Mouse (Mus musculus) embryo, embryonic 9.5 days (tissue): ENCODE measurements at regions not wholly inside any gene's neighbourhood (a gene's known extent, or its start where the extent isn't known, plus 50 kb on each side); places are given as distances from the start of the nearest gene placed in this dataset.
A peak's percentile ranks its signal among the peaks of the same experiment; 100 is the strongest.

Source experiments
- DNase-seq: peaks from one replicate; pipeline ENCODE4 v3.0.0-alpha.2; 2017; ENCODE audit errors: extremely low spot score

GRCm38 (mm10) chr2:133221762-133222556 lies 276.3 kb upstream of the Fermt1 start:
- no peak for DNase-seq

DNA sequence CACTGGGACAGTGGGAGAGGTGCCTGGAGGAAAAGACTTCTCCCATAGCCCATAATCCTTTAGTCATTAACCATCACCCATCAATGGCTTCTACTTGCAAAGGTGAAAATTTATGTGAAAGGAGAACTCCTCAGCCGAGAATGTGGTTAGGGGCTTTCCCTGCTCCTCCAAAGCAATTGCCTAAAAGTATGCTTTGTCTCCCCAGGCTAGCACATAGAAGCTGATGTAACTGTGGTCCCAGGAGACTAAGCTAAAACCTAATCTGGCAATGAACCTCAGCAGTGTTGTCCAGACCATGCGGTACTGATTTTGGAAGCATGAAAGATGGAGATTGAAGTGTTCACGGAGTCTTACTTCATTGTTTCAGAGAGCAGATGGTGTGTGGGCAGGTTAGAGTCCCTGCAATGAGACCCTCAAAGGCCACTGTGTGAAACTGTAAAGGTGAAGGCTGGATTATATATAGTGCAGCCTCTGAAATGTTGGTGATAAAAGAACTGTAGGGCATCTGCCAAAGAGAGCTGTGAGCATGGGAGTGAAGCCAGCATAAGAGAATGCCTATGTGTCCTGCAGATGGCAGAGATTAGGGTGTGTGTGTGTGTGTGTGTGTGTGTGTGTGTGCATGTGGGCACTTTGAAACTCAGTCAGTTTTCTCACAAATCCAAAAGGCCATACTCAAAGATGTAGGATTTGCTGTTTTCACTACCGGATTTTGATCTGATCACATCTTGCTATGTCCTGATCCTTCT lies 289.6 kb upstream of the Fermt1 start:
- no peak for DNase-seq

DNA sequence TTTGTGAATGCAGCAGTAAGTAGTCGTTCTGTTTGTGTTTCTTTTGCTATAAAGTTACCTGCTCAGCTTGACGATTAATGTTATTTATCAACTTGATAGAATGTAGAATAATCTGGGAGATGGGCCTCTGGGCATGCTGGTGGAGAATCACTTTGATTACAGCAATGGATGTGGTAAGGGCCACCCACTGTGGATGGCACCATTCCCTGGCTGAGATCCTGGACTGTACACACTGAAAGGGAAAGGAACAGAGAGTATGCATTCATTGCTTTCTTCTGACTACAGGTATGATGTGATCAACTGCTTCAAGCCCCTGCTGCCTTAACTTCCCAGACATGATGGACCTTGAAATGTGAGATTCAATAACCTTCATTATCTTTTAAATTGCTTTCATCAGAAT lies 299.8 kb upstream of the Bmp2 start:
- no peak for DNase-seq

DNA sequence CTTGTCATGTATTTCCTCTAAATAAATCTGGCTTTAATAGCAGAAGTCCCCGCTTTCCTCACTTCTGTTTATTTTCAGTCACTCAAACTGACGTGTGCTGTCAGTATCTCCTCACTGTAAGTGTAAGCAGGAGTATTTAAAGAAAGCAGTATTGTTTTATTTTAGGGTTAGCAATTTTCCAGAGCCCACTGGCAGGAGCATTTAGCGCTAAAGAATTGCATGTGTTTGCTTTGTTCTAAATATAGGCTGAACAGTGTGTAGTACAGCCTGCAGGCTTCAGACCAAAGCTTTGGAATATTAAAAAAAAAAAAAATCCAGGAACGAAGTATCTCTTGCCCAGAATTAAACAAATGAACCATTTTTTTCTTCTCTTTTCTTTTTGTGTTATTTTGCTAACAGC lies 277.5 kb upstream of the Bmp2 start:
- DNase-seq: no peak

- DNase-seq: no peak
Observed at GRCm38 (mm10) chr2:133278546-133278945, 273.4 kb upstream of the Bmp2 start.

DNA sequence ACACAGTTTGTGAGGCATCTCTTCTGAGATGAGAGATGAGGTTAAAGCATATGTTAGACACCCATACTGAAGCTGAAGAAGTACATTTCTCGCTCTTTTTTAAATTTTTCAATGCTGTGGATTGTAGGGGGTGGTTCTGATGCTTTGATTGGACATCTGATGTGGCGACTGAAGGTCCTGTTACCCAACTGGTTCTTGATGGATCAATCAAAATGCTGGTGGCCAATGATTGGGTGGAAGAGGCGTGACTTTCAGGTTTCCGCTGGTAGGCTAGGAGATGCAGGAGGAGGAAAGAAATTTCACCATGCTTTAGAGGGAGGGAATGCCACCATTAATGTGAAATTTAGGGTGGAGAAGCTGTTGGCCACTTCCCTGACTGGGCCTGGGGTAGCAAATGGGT lies 272.7 kb upstream of the Bmp2 start:
- DNase-seq: no peak

DNA sequence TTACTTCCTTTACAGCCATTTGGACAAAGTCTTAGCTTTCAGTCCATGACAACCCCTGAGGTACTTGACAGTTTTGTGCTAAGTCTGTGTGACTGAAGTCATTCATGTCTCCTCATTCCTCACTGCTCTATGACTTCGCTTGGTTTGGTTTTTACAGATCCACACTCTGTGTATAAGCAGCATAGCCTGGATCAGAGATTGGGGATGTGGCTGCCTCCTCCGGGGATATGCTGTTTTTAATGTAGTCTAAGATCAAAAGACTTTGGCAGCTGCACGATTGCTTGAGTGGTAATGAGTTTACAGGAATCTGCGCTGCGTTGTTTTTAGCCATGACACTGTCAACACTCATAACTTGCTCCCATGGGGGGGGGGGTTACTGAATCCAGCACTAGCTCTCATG lies 269.3 kb upstream of the Bmp2 start:
- DNase-seq: no peak

- no peak for DNase-seq
Observed at GRCm38 (mm10) chr2:133283709-133284108, 268.2 kb upstream of the Bmp2 start.

DNA sequence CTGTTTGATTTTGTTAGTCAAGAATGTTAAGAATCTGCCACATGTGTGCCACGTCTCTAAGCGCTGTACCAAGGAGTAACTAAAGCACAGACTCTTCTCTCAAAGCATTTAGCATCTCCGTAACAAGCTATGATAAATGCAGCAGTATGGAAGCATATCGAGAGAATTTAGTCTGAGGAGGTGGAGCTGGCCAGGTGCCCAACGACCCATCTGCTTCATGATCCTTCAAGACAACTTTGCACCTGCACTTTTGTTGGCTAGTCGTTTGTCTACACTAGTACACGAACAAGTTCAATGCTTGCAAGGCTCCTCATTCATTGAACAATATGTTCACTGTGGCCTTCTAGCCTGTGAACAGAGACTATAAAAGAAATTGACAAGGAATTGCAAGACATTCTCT lies 257.8 kb upstream of the Bmp2 start:
- no peak for DNase-seq

DNA sequence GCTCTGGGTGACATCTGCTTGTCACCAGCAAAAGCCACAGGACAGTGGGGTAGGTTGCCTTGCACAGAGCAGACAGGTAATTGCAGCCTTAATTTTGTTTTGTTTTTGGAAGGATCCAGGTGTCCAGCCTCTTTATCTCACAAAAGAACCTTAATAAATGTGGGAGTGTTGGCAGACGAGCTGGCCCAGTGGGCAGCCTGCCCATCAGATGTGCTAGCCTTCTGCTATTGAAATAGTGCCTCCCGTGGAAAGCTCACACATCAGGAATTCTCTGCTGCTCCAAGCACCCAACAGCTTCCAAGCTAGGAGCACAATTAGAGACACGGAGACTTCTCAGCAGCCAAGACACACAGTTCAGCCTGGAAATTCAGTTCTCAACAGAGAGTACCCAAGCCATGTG lies 246.0 kb upstream of the Bmp2 start:
- no peak for DNase-seq

DNA sequence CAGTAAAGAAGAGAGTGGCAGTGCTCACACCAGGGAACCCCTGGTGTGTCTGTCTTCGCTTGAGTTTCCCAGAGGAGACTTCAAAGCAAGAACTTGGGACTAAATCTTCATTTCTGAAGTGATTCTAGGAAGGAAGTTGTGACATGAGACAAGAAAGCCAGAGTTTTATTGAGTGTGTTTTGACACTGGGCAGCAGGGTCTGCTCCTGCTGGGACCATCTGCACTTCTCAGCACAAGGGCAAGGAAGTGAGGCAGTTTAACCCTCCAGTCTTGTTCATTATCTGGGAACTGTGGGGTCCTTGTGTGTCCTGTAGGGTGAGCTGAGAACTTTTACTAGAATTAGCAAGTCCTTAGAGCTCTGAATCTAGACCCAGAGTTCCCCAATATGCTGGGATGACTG lies 241.0 kb upstream of the Bmp2 start:
- DNase-seq: no peak

GRCm38 (mm10) chr2:133326290-133327050 lies 225.5 kb upstream of the Bmp2 start:
- no peak for DNase-seq

DNA sequence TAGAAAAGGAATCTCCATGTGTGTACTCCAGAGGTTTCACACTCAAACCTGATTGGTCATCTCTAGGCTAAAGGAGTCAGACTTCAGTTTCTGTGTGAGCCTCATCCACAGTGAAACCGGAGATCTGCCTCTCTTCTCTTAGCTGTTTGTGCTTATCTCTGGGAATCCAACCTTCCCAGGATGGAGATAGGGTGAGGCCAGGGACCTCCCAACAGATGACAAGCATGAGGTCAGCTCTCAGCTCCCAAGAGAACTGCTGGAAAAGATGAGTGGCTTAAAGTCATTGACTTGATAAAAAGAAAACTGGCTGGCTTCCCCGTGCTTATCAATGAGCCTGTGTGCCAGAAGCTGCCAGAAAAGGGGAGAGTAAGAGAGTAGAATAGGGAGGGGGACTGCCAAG lies 224.3 kb upstream of the Bmp2 start:
- no peak for DNase-seq

- DNase-seq: no peak
Observed at GRCm38 (mm10) chr2:133336177-133336901, 215.6 kb upstream of the Bmp2 start.

GRCm38 (mm10) chr2:133338150-133338549 lies 213.8 kb upstream of the Bmp2 start:
- DNase-seq: no peak

DNA sequence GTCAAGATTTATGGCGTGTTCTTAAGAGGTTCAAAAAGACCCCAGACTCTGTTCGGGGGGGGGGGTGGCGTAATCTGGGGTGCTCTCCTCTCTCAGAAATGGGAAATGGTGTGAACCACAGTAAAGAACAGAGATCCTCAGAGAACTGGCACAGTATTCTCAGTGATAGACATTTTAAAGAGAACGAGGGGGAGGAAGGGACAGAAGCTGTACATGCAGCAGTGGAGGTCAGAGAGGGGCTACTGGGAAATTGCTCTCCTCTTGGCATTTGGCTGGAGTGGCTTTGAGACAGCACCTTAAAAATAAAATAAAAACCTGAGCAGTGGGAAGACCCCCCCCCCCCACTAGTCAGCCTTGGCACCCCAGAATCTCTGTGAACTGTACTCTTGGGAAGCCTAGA lies 210.6 kb upstream of the Bmp2 start:
- no peak for DNase-seq

GRCm38 (mm10) chr2:133345964-133346788 lies 205.8 kb upstream of the Bmp2 start:
- peak; percentile 20 for DNase-seq

- peak; percentile 44 for DNase-seq
Observed at GRCm38 (mm10) chr2:133346789-133347424, 205.1 kb upstream of the Bmp2 start.

DNA sequence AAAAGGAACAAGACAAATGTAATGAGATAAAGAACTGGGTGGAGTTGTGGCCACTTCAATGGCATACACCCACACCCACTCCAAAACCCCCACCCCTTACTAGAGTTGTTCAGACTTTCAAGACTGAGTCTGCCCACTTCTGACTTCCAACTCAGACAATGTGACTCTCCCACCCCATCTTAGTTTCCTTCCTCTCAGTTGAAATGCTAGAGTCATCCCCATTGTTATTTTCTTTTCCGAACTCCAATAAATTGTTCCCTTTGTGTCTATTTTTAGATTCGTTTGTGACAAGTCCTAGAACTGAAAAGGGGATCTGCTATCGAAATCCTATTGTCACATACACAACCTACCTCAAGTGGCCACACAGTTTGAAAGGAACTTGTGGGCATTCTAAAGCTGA lies 200.7 kb upstream of the Bmp2 start:
- no peak for DNase-seq

DNA sequence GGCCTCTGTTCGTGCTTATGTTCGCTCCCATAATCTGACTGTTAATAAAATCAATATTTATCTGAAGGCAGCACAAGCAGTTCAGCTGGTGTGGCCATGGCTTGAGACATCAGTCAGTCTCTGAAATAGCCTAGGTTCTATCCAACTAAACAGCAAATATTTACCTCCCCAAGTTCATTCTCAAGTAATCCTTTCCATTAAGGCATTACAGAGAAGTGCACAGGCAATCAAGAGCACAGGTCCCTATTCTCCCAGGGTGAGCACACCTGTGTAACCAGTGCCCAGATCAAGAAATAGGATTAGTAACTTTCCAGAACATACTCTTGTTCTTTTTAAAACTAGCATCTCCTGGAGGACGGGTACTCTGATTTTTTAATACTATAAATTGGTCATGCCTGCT lies 199.2 kb upstream of the Bmp2 start:
- no peak for DNase-seq
